Mouse (Mus musculus) kidney, postnatal 36 days (tissue): ENCODE data around the gene G6pc.
"Not testable (repeated sequence)": the region's sequence is repeated elsewhere in the genome, so short reads cannot be mapped to it uniquely, and the experiment has no call there.

Source experiments
- DNase-seq, 2 experiments: peaks; one replicate each; pipeline ENCODE4 v3.0.0; 2021 to 2022; ENCODE audit warnings: mixed read lengths in 2 of 2

G6pc gene

DNA sequence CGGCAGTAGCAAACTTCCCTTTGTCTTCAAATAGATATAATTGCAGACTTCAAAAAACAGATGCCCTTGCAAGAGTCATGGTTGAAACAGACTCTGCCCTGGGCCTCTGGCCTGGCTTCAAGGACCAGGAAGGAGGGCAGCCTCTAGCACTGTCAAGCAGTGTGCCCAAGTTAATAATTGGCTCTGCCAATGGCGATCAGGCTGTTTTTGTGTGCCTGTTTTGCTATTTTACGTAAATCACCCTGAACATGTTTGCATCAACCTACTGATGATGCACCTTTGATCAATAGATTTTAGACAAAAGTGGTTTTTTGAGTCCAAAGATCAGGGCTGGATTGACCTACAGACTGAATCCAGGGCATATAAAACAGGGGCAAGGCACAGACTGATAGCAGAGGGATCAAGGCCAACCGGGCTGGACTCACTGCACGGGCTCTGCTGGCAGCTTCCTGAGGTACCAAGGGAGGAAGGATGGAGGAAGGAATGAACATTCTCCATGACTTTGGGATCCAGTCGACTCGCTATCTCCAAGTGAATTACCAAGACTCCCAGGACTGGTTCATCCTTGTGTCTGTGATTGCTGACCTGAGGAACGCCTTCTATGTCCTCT lies at the start of gene G6pc:
G6pc (plus strand) TSS at position 236 of the 610 bp plus-strand sequence.
- peak; percentile 80 to 89 for DNase-seq

DNA sequence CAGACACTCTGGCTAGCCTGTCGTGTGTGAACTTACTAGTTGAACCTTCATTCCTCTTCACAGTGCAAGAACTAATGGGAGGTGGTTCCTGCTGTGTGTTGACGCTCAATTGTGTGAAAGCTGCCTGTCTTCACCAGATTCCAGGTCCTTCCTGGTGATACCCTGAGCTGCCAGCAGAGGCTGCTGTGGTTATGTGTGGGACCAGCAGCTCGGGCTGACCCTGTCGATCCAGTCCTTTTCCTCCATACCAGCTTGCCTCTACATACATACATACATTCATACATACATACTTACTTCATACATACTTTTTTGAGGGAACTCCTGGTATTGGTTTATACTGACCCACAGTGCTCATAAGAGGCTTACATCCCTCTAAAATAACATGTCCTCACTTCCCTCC lies 43.8 kb upstream of the G6pc start:
- peak; percentile 82 to 92 for DNase-seq

DNA sequence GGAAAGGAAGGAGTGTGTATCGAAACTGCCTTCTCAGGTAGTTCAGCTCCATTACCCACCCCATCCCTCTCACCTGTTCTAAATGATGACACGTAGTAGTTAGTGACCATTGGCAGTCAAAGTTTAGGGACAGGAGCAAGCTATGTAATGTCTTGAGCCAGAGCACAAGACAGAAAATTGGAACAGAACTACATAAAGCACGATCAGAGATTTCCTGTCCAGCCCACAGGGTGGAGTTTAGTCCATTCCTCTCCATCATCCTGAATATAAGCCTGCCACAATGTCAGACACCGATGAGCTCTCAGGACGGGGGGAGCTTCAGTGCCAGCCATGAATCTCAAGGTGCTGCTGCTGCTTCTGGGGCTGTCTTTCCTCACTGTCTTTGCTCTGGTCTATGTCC lies 42.6 kb upstream of the G6pc start, which contains the start of gene Aoc2:
Aoc2 (plus strand) TSS at position 301 of the 400 bp plus-strand sequence.
- DNase-seq, result no peak

DNA sequence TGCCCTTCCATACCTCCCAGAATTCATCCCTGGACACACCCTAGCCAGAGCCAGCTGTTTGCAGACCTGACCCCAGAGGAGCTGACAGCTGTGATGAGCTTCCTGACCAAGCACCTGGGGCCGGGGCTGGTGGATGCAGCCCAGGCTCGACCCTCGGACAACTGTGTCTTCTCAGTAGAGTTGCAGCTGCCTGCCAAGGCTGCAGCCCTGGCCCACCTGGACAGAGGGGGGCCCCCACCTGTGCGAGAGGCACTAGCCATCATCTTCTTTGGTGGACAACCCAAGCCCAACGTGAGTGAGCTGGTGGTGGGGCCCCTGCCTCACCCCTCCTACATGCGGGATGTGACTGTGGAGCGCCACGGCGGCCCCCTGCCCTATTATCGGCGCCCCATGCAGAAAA lies 42.2 kb upstream of the G6pc start:
- not testable (repeated sequence) for DNase-seq

DNA sequence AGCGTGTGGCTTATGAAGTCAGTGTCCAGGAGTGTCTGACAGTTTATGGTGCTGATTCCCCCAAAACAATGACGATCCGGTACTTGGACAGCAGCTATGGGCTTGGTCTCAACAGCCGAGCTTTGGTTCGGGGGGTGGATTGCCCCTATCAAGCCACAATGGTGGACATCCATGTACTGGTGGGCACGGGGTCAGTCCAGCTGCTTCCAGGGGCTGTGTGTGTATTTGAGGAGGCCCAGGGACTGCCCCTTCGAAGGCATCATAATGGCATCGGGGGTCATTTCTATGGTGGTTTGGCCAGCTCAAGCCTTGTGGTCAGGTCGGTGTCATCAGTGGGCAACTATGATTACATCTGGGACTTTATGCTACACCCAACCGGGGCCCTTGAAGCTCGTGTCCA lies 41.2 kb upstream of the G6pc start:
- DNase-seq, result no peak

DNA sequence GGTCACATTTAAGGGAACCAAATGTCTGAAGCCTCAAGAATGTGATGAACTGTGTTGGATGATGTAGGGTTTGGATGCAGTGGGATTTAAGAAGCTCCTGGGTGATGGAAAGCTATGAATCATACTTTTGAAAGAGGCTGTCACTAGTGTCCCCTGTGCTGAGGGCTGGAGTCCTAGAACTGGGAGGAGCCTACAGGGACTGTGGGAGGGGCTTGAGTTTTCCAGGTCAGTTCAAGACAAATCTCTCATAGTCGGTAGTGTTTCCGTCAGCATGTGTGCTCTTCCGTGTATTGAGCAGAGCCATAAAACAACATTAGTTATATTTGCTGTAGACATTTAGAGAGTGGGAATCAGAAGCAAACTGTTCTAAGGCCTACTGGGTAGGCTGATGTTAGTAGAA lies 40.0 kb upstream of the G6pc start:
- peak in 1 of 2 experiments; percentile 46 for DNase-seq

DNA sequence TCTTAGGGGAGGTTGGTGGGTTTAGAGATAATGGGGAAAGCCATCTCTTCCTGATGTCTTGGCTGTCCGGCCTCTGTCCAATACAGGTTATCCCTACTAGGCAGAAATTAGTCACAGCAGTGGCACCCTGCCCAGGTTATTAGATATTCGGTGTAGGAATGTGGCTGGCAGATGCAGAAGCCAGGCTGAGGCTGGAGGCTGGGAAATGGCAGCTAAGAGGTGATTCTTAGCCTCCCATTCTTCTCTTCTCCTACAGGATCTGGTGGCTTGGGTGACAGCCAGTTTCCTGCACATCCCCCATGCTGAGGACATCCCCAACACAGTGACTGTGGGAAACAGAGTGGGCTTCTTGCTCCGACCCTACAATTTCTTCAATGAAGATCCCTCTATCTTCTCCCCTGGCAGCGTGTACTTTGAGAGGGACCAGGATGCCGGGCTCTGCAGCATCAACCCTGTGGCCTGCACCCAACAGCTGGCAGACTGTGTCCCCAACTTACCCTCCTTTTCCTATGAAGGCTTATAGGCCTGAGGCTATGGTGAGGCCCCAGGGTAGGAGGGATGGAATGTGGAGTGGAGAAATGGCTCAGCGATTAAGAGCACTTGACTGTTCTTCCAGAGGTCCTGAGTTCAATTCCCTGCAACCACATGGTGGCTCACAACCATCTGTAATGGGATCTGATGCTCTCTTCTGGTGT lies 38.3 kb upstream of the G6pc start:
- DNase-seq, result peak; percentile 34 to 54

DNA sequence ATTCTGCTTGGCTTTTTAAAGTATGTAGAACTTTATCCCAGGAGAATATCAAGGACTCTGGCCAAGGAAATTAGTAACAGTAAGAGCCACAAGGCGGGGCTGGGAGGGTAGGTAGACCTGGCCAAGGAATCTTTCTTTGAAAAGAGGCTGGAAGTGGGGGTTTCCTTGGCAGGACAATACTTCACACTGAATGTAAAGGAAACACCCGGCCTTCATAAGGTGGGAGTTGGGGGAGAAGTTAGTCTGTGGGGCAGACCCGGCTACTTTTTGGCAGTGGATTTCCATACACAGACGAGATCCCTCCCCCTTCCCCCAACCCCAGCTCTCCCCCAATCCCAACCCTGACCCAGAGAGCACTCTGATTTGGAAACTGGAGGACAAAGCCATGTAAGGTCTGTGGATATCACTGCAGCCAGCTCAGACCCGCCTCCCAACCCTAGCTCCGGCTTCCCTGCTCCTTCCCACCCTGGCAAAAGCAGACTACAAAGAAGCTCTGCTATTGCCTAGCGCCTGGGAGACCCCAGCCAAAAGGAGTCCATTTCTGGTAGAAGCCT lies 36.9 kb upstream of the G6pc start, which contains the start of gene Aoc3:
Aoc3 (plus strand) TSS at position 235 of the 554 bp plus-strand sequence.
- no peak for DNase-seq

DNA sequence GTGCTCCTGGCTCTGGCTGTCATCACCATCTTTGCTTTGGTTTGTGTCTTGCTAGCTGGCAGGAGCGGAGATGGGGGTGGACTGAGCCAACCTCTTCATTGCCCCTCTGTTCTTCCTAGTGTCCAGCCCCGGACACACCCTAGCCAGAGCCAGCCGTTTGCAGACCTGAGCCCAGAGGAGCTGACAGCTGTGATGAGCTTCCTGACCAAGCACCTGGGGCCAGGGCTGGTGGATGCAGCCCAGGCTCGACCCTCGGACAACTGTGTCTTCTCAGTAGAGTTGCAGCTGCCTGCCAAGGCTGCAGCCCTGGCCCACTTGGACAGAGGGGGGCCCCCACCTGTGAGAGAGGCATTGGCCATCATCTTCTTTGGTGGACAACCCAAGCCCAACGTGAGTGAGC lies 36.4 kb upstream of the G6pc start:
- not testable (repeated sequence) for DNase-seq

DNA sequence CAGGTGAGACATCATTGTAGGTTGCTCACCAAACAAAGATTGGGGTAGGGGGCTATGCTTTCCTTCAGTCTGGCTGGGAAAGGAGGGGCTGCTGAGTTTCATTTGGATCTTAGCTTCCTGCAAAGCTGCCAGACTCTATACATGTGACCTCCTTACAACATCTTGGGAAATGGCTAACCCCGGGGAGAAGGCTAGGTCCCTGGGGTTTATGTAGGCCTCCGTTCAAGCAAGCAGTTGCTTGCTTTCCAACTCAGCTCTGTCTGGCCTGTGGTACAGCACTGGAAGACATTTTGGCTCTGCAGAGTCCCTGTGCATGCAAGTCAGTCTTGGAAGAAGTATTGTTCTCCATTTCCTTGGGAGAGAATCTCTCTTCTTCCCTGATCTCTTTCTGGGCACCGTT lies 34.8 kb upstream of the G6pc start:
- no peak for DNase-seq

DNA sequence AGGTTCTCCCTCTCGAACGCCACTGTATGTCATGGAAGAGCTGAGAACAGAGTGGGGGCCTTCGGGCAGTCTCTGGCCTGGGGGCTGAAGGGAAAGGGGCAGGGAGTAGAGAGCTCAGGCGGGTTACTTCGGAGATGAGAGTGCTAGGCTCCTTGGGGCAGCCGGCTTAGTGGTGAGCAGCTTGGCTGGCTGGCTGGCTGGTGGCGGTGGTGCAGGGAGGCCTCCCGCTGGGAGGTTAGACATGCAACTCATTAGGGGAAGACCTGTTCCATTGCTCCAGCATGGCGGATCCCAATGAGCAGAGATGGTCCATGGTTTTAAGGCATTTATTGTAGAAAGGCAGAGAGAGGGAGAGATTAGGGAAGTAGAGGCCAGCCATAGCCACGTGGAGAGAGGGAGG lies 33.3 kb upstream of the G6pc start:
- DNase-seq, result no peak

DNA sequence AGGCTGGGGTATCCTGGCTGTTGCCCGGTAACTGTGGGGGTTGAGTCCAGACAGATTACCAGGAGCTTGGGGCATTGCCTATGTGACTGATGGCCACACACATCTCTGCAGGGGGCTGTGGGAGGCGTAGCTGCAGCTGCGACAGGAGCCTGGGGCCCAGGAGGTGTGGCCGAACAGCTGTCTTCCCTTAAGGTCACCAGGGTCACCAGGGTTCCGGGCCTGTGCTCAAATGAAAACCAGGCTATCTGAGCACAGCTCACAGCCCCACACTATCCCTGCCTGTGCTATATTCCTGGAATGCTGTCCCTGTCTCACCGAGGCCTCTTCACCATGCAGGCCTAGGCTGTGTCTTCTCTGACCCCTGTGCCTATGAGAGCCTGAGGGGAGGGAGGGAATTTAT lies 32.8 kb upstream of the G6pc start:
- DNase-seq, result no peak

DNA sequence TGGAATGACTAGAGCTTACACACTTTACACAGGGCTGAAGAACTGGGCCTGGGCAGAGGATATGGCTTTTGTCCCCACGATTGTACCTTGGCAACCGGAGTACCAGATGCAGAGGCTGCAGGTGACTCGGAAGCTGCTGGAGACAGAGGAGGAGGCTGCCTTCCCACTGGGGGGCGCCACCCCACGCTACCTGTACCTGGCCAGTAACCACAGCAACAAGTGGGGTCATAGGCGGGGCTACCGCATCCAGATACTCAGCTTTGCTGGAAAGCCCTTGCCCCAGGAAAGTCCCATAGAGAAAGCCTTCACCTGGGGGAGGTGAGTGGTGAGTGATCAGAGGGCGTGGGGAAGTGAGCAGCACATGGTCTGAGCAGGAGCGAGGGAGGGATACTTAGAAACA lies 31.7 kb upstream of the G6pc start:
- peak; percentile 60 to 83 for DNase-seq

DNA sequence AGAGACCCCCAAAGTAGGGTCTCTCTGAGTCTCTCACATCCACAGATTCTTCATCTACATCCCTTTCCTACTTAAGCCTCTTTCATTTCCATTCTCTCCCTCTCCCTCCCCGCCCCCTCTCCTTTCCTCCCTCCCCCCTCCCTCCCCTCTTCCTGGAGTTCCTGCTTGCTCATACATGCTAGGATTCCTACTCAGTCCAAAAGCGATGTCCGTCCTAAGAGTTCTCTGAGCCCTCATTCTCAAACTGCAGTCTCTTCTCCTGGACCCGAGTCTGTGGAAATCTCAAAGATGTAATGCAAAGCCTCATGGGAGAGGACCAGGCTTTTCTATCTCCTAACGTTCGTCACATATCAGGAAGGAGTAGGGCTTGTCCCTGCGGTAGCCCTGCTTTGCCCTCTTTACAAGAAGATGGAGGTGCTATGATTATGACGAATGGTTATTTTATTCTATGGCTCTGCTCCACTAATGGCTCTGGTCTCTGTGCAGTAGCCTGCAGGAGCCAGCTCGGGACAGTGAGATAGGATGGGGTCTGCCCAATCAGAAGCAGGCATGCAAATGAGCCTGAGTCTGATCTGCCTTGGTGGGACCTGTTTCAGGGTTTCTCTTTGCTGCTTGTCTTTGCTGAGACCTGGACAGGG lies 29.1 kb upstream of the G6pc start:
- DNase-seq, result no peak

DNA sequence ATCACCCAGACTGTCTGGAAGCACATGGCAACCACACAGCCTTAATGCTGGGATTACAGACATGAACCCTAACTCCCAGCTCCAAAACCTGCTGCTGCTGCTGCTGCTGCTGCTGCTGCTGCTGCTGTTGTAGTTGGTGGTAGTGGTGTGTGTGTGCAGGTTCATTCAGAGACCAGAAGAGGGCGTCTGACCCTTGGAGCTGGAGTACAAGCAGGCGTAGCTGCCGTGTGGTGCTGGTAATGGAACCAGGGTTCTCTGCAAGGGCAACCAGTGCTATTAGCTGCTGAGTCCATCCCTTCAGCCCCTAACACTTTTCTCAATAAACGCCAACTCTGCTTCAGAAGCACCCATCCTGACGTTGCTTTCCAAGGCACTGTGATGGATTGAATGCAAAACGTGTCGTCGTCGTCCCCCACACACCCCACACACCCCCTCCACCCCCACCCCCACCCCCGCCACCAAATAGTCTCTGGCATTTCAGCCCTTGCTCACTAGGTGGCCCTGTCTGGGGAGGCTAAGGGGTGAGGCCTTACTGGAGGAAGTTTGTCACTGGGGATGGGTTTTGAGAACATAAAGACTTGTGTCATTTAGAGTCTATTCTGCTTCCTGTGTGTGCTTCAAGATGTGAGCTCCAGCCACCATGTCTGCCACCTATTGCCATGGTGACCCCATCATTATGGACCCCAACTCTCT lies 20.1 kb upstream of the G6pc start:
- no peak for DNase-seq

DNA sequence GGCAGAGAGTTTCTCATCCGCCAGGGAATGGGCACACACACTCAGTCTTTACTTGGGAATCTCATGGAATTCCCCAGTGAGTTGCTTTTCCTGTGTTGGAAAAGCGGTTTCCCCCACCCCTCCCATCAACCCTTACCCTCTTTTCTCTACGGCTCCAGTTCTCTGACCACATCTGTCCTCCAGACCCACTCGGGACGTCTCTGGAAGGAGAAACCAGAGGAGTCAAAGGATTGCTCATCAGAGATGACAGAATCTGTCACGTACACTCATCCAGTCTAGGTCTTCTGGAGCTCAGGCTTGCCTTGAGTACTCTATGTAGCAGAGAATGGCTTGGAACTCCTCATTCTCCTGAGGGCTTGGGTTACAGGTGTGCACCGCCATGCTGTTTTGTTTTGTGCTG lies 18.6 kb upstream of the G6pc start:
- DNase-seq, result no peak

DNA sequence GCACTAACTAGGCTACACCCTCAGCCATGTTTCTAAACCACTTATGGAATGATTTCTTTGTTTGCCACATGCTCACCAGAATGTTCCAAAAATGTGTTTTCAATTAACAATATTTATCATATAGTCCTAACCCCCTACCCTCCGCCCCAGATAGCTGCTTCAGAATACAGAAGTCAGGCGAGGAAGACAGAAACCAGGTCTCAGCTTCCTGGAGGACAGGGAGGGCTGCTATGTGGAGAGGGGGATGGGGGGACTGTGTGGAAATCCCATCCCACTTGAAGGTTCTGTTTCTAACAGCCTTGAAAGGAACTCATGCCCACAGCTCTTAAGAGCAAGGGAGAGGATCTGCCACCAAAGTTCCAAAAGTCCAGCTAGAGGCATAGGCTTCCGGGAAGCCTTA lies 18.1 kb upstream of the G6pc start:
- no peak for DNase-seq

DNA sequence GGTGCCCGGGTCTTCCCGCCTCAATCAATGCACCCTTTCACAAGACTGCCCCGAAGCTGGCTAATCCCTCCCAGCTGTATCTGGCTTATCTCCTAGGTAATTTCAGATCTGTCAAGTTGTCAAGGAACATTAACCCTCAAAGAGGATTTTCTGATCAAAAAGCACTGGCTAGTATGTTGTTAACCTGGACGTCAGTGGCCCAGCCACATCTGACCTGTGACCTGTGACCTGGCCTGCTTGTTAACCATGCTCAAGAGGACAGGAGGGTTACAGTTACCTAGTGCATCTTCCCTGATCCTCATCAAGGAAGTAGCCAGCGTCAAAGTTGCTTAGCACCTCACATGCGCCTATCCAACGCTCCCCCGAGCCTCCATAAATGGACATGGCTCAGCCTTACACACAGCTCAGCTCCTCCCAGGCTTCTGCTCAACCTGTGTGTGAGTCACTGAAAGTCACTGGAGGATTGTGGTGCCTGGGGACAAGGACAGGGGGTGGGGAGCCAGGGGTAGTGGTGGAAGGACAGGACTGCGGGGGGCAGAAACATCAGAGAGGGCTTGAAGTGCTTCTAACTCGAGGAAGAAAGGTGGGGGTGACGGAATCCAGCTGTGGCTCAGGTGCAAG lies 16.2 kb upstream of the G6pc start:
- peak in 1 of 2 experiments; percentile 8 for DNase-seq

DNA sequence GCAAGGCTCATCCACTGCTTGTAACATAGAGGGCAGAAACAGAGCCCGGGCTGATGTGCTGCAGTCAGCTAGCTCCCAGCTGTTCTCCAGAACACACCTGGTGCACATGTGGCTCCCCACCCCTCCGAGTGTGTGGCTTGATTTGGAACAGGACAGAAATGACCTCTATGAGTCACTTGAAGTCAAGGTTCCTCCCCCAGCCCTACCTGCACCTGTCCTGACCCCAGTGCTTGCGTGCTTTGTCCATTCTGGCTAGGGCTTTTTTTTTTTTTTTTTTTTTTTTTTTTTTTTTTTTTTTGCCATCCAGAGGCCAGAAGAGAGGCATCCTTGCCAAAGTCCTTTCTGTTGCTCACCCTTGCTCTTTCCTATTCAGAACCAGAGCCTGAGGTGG lies 15.6 kb upstream of the G6pc start:
- DNase-seq, result peak; percentile 50 to 57

DNA sequence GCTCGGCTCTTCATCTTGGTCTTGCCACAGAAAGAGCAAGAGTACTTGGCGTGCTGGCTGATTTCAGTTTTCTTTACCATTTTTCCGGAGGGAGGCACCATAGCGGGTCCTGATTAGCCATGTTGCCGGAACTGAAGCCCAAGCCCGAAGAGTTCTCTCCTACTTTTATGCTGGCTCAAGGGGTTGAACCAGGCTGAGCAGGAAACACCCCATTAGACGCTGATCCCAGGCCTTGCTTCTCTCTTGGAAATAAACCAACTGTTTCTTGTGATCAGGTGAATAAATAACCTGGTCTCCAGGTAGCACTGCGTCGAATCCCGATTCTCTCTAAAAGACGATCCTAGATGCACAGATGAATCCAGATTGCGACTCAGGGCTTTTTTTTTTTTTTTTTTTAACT lies 13.9 kb upstream of the G6pc start:
- peak; percentile 59 to 79 for DNase-seq

DNA sequence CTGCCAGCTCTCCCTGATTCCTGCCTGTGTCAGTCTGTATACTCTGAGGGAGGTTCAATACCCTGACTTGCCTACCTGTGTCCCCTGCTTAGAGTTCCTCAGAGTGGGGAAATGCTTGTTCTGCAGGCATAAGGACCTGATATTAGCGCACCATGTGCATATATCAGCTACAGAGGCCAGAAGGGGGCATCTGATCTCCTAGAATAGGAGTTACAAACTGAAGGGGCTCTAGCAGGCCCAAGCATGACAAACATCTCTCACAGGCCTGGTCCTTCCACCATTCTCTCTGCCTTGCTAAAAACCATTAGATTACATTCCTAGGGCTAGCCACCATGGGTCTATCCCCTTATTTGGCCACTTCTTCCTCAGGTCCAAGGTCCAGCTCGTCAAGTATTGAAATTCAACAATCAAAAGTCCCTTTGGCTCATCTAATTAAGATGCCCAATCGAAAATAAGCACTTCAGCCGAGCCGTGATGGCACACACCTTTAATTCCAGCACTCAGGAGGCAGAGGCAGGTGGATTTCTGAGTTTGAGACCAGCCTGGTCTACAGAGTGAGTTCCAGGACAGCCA lies 12.8 kb upstream of the G6pc start:
- DNase-seq, result no peak

DNA sequence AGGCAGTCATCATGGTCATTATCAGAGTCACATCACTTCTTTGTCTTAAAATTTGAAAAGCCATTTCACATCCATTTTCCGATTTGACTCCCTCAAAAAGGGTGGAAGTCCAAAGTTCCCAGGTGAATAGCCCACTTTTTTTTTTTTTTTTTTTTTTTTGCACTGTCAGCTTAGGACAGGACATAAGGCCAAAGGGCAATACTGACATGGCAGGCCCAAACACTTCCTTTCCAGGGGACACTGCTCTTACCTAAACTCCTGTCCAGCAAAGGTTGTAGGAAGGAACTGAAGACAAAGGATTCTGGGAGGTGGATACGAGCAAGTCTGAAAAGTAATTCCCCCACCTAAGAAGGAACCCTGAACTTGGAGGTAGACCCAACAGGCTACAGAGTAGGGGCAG lies 11.4 kb upstream of the G6pc start:
- DNase-seq, result peak in 1 of 2 experiments; percentile 55
